Mouse (Mus musculus) adrenal gland, postnatal 14 days (tissue): ENCODE measurements around the gene Pid1. TPM values are rescaled to one million over a fixed set of nuclear protein-coding genes. Genes with fewer than 3 reads are reported as not detected.

Experiments used
- DNase-seq: peaks from one replicate; pipeline ENCODE4 v3.0.0; 2021; ENCODE audit warnings: mixed read lengths
- microRNA-seq, 2 experiments: library from miRNA; unstranded; fragments of <30 nt; microRNA quantifications; one replicate each; pipeline ENCODE4 v1.2.0; 2021
- total RNA-seq: library from RNA; stranded (reverse); gene quantifications from 2 replicates; pipeline ENCODE4 v1.2.3, GENCODE M21; 2021

Gene Pid1
- total RNA-seq, 1 experiment from 2014 or later, result 32.1 TPM

- DNase-seq, result no peak
These were observed 307.7 kb downstream of the Pid1 start for GRCm38 (mm10) chr1:84056306-84056705.

- peak; percentile 4 for DNase-seq
These were observed 338.2 kb downstream of the Pid1 start for GRCm38 (mm10) chr1:84025746-84026145.

GRCm38 (mm10) chr1:84012871-84013375 lies 351.1 kb downstream of the Pid1 start:
- DNase-seq, result no peak

GRCm38 (mm10) chr1:84002630-84003029 lies 361.4 kb downstream of the Pid1 start:
- no peak for DNase-seq

Small RNA genes lying within 50 kb of the gene (microRNA-seq; reads per million reads assigned to microRNA genes)
- 0 reads per million in 2 experiments for gene Mir6353
